Comparison of ENCODE assay signal across 25 mouse cellular contexts in genomic region chr12:24383016-24383415, GRCm38 (mm10).
DNase-seq lines count a peak whose midpoint lies in the region; ATAC-seq and TF ChIP-seq lines count a peak whose summit lies in the region.
"Had no signal": no experiment of that assay in that cellular context is flagged by ENCODE, and none has a peak within 500 bp of the region (broad histone marks: within the 10 kb centered on the region; RNA-seq: fewer than 3 reads in every experiment).

No protein-coding gene starts in this region.

- in situ Hi-C loops in ES-E14 (cut with MboI; ENCODE audit: low sequenced_read_pairs in 2 of 2, unreplicated experiment in 2 of 2) = no loop called here

- no peak for TF ChIP-seq EP300 in liver, postnatal 0 days (IDR thresholded peaks at IDR 0.05; ENCODE audit: low read depth)
- TF ChIP-seq EP300 in ES-Bruce4 (IDR thresholded peaks at IDR 0.05; ENCODE audit: insufficient read depth, low read depth, low read length) = no peak

- ATAC-seq in liver, postnatal 0 days = no peak
- ATAC-seq: activated CD4-positive, CD25-positive, alpha-beta regulatory T cell, adult 4 months; CD4-positive, CD25-positive, alpha-beta regulatory T cell, adult 4 months; Patski had no signal

- H3K4me2 ChIP-seq in liver, postnatal 0 days (ENCODE audit: low read depth, low read length) = no peak overlapping the region

- H3K27me3 ChIP-seq in liver, postnatal 0 days (ENCODE audit: insufficient read depth, low read length) = no peaks in the 10 kb centered on the region
- H3K27me3 ChIP-seq in ES-Bruce4 (ENCODE audit: control insufficient read depth, insufficient read depth, low read length, poor library complexity, severe bottlenecking) = no peaks in the 10 kb centered on the region
- H3K27me3 ChIP-seq: CH12.LX, Patski had no signal

- H3K4me3 ChIP-seq in liver, postnatal 0 days (ENCODE audit: low read depth, low read length) = no peak overlapping the region
- peak overlapping the region; percentile 15; the same call in 1 of the 2 replicates for H3K4me3 ChIP-seq in ES-Bruce4 (ENCODE audit: low read depth, low read length)
- H3K4me3 ChIP-seq in ES-E14 (ENCODE audit: insufficient read depth in 1 of 2, low read depth in 1 of 2, low read length in 2 of 2, poor library complexity in 1 of 2, severe bottlenecking in 1 of 2) = peak overlapping the region in 1 of 2 experiments; percentile 43; a peak in 1 of 4 replicates

- WGBS in liver, postnatal 0 days (ENCODE audit: insufficient replicate concordance) = 85% methylated on average over 18 of the region's 27 CpGs

- no peaks in the 10 kb centered on the region for H3K36me3 ChIP-seq in liver, postnatal 0 days (replicated peaks; ENCODE audit: insufficient read depth, low read length)
- H3K36me3 ChIP-seq in ES-Bruce4 (ENCODE audit: control insufficient read depth, insufficient read depth, low read length, poor library complexity, severe bottlenecking) = no peaks in the 10 kb centered on the region
- no peaks in the 10 kb centered on the region for H3K36me3 ChIP-seq in ES-E14 (ENCODE audit: control insufficient read depth, insufficient read depth, low read length, poor library complexity, severe bottlenecking)
- H3K36me3 ChIP-seq: G1E had no signal

- DNase-seq in heart, adult 11 months = peak; percentile 74
- no peak for DNase-seq in heart, postnatal 10 days
- DNase-seq in liver (peak; percentile 2), ES-E14 (ENCODE audit: low read depth, low spot score) (no peak)
- no peak for DNase-seq in liver, postnatal 0 days
- DNase-seq in lung, postnatal 36 days = no peak
- no peak for DNase-seq in adrenal gland, adult 18-20 months (ENCODE audit: low spot score in 2 of 2)
- DNase-seq: adrenal gland, adult 2 months; adrenal gland, adult 8-10 months; adrenal gland, postnatal 10 days; adrenal gland, postnatal 14 days; adrenal gland, postnatal 25 days; adrenal gland, postnatal 36 days; B cell, adult 2 months; cerebellum, adult 11 months; cerebellum, adult 11-12 months; cerebellum, adult 18-20 months; cerebellum, adult 2 months; cerebellum, adult 8-10 months had no signal

- no peaks in the 10 kb centered on the region for H3K9me3 ChIP-seq in liver, postnatal 0 days (ENCODE audit: low read length)
- H3K9me3 ChIP-seq in ES-Bruce4 (replicated peaks; ENCODE audit: control insufficient read depth, insufficient read depth, low read length, poor library complexity, severe bottlenecking) = 0 out of 2 replicates have a peak, but pooled peaks cover 2% of the 10 kb centered on the region
- H3K9me3 ChIP-seq in ES-E14 (ENCODE audit: control insufficient read depth, insufficient read depth, low read depth, low read length) = no peaks in the 10 kb centered on the region

- H3K4me1 ChIP-seq in liver, postnatal 0 days (ENCODE audit: insufficient read depth) = no peaks in the 10 kb centered on the region
- H3K4me1 ChIP-seq in ES-Bruce4 (ENCODE audit: control insufficient read depth, insufficient read depth, low read length) (no peaks in the 10 kb centered on the region), ES-E14 (ENCODE audit: control insufficient read depth in 2 of 2, insufficient read depth in 2 of 2, low read length in 2 of 2, poor library complexity in 1 of 2) (no peaks in the 10 kb centered on the region)

- no peak overlapping the region for H3K9ac ChIP-seq in liver, postnatal 0 days (replicated peaks)
- H3K9ac ChIP-seq in ES-Bruce4 (ENCODE audit: low read depth, poor library complexity, severe bottlenecking) (no peak overlapping the region), ES-E14 (ENCODE audit: insufficient read depth, low read depth, low read length, poor library complexity, severe bottlenecking) (peak overlapping the region; percentile 32; the same call in 1 of the 2 replicates)

- TF ChIP-seq CTCF in liver, postnatal 0 days (IDR thresholded peaks at IDR 0.05; ENCODE audit: low read depth) = no peak
- no peak for TF ChIP-seq CTCF in ES-Bruce4 (IDR thresholded peaks at IDR 0.05; ENCODE audit: low read depth, low read length)

- H3K27ac ChIP-seq in liver, postnatal 0 days (ENCODE audit: low read depth) = no peak overlapping the region
- no peak overlapping the region for H3K27ac ChIP-seq in ES-Bruce4 (ENCODE audit: insufficient read depth, low read length)
- no peak overlapping the region for H3K27ac ChIP-seq in ES-E14 (ENCODE audit: insufficient read depth, low read depth, low read length, poor library complexity, severe bottlenecking)

- intact Hi-C loops in heart, postnatal 10 days (cut with DNase I) = no loop called here

- no peak for TF ChIP-seq POLR2A in ES-Bruce4 (IDR thresholded peaks at IDR 0.05; ENCODE audit: insufficient read depth, low read length)

TF ChIP-seq in ES-E14, 5 proteins besides CTCF, POLR2A, EP300 and RAD21:
- TF ChIP-seq MAFK (IDR thresholded peaks at IDR 0.05; ENCODE audit: insufficient read depth, low read depth, low read length) (no peak), ZC3H11A (IDR thresholded peaks at IDR 0.05; ENCODE audit: borderline replicate concordance, low read depth, low read length) (no peak), CHD2 (IDR thresholded peaks at IDR 0.05; ENCODE audit: low read depth, low read length) (no peak), HCFC1 (IDR thresholded peaks at IDR 0.05; ENCODE audit: borderline replicate concordance, insufficient read depth, low read length) (no peak), ZNF384 (IDR thresholded peaks at IDR 0.05; ENCODE audit: low read depth, low read length) (no peak)

Comparison
In these comparisons a context has a peak if more than half of its experiments do, and no peak if none do; other contexts are left out.
1. DNase-seq: peak in heart, adult 11 months (single experiment) and liver (single experiment); none in heart, postnatal 10 days (0 of 2), liver, postnatal 0 days (single experiment), ES-E14 (single experiment), lung, postnatal 36 days (single experiment) and adrenal gland, adult 18-20 months (0 of 2).